Mouse (Mus musculus) ES-E14 (cell line): Measurements from ENCODE around the gene Gstz1.

Experiments used
- CHD2 ChIP-seq: IDR thresholded peaks from 2 replicates; pipeline ENCODE4 v1.6.1; 2014; ENCODE audit warnings: mild to moderate bottlenecking, low read depth, low read length, inconsistent platforms
- HCFC1 ChIP-seq: IDR thresholded peaks from 2 replicates; pipeline ENCODE4 v1.6.1; 2012; ENCODE audit warnings: low read length, inconsistent platforms, borderline replicate concordance; ENCODE audit not compliant: insufficient read depth
- ZC3H11A ChIP-seq: IDR thresholded peaks from 2 replicates; pipeline ENCODE4 v1.6.1; 2012; ENCODE audit warnings: low read depth, mild to moderate bottlenecking, inconsistent platforms, low read length, borderline replicate concordance
- ZNF384 ChIP-seq: IDR thresholded peaks from 2 replicates; pipeline ENCODE4 v1.6.1; 2012; ENCODE audit warnings: low read depth, low read length, inconsistent platforms

DNA sequence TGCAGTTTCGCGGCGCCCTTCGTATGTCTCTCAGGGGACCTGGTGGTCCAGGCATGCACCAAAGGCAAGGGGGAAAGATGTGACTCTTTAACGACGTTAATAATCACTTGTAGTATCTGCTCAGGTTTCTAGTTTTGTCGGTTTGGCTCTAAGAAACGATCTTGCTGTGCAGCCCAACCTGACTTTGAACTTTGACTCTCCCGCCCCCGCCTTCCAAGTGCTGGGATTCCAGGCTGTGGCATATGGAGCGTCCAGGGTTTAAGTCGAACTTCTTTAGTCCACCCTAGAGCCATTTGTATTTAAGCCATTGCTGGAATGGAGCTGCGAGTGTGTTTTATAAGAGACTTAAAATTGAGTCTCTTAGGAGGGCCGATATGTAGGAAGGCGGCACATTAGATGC, 1.2 kb downstream of the Gstz1 start:
- TF ChIP-seq HCFC1 (no peak), ZNF384 (no peak), CHD2 (no peak), ZC3H11A (no peak)
